Mouse (Mus musculus) liver, embryonic 14.5 days (tissue): ENCODE data around the gene Pdzk1ip1. TPM values are rescaled to one million over a fixed set of nuclear protein-coding genes. Genes with fewer than 3 reads are reported as not detected.
A peak's percentile ranks its signal among the peaks of the same experiment; 100 is the strongest.

ENCODE experiments used
- ATAC-seq: fragments of 200-750 bp; cut with Nextera tagmentation; 2 replicates; pipeline ENCODE4 v1.8.0; 2017; ENCODE audit warnings: moderate number of reproducible peaks, mild to moderate bottlenecking, moderate library complexity; ENCODE audit not compliant: insufficient read depth
- DNase-seq, 3 experiments: peaks; one replicate each; pipeline ENCODE4 v3.0.0-alpha.2; 2012 to 2013; ENCODE audit warnings: low read depth in 3 of 3, low spot score in 3 of 3
- H3K27ac ChIP-seq: fragments of 300-500 bp; sonication (generic); 2 replicates; pipeline ENCODE4 v1.5.1; 2014; ENCODE audit warnings: moderate library complexity, mild to moderate bottlenecking, control low read depth, inconsistent platforms
- H3K27me3 ChIP-seq: fragments of 300-500 bp; sonication (generic); 2 replicates; pipeline ENCODE4 v1.6.1; 2014; ENCODE audit warnings: mild to moderate bottlenecking, low read length, moderate library complexity; ENCODE audit not compliant: control insufficient read depth, insufficient read depth
- H3K36me3 ChIP-seq: fragments of 300-500 bp; sonication (generic); replicated peaks from 2 replicates; pipeline ENCODE4 v1.6.1; 2014; ENCODE audit warnings: low read depth; ENCODE audit not compliant: control insufficient read depth, insufficient read depth
- H3K4me1 ChIP-seq, 2 experiments: fragments of 200-500 bp in 1 of 2; fragments of 300-500 bp in 1 of 2; sonication (generic) in 1 of 2; replicated peaks; 2 replicates each; pipeline ENCODE4 v1.6.1; 2012 to 2014; ENCODE audit warnings: antibody characterized with exemption in 1 of 2, inconsistent platforms in 1 of 2, low read length in 1 of 2; ENCODE audit not compliant: control insufficient read depth in 2 of 2, insufficient read depth in 2 of 2
- H3K4me2 ChIP-seq: fragments of 300-500 bp; sonication (generic); 2 replicates; pipeline ENCODE4 v1.6.1; 2014; ENCODE audit warnings: low read depth, mild to moderate bottlenecking, control low read depth, moderate library complexity
- H3K4me3 ChIP-seq, 2 experiments: fragments of 200-500 bp in 1 of 2; fragments of 300-500 bp in 1 of 2; sonication (generic) in 1 of 2; 2 replicates each; pipeline ENCODE4 v1.5.1; 2012 to 2014; ENCODE audit warnings: low read depth in 2 of 2, low read length in 2 of 2, mild to moderate bottlenecking in 2 of 2, control low read depth in 1 of 2, inconsistent platforms in 1 of 2, moderate library complexity in 1 of 2; ENCODE audit not compliant: insufficient read depth in 1 of 2
- H3K9ac ChIP-seq: fragments of 300-500 bp; sonication (generic); replicated peaks from 2 replicates; pipeline ENCODE4 v1.6.1; 2014; ENCODE audit warnings: mild to moderate bottlenecking, control low read depth, moderate library complexity
- H3K9me3 ChIP-seq: fragments of 300-500 bp; sonication (generic); 2 replicates; pipeline ENCODE4 v1.6.1; 2016; ENCODE audit warnings: low read length, mixed read lengths; ENCODE audit not compliant: control insufficient read depth
- CTCF ChIP-seq: IDR thresholded peaks from 2 replicates; pipeline ENCODE4 v1.5.1; 2016; ENCODE audit warnings: antibody characterized with exemption, low read depth, control low read depth
- EP300 ChIP-seq: IDR thresholded peaks from 2 replicates; pipeline ENCODE4 v1.6.1; 2016; ENCODE audit warnings: antibody characterized with exemption, low read depth
- WGBS: fragments of 180-500 bp; shearing (Covaris S2); extraction: QIAGEN DNeasy Blood & Tissue Kit; methylation state at CpG from one replicate; pipeline ENCODE4 v1.1.7; 2014; ENCODE audit not compliant: insufficient replicate concordance; 5-methylcytosine and 5-hydroxymethylcytosine counted together
- polyA plus RNA-seq, 2 experiments: library from polyadenylated mRNA; depleted of rRNA in 1 of 2; stranded (reverse) in 1 of 2; unstranded in 1 of 2; fragments of >200 nt; fragmentation: Nextera tagmentation in 1 of 2; extraction: Ambion mirVana in 1 of 2; gene quantifications; 2 replicates each; pipeline versions ENCODE4 v1.2.1 to v1.2.3; 2012 to 2014

The Pdzk1ip1 gene
- polyA plus RNA-seq, 2 experiments = 24.4 to 24.5 TPM

DNA sequence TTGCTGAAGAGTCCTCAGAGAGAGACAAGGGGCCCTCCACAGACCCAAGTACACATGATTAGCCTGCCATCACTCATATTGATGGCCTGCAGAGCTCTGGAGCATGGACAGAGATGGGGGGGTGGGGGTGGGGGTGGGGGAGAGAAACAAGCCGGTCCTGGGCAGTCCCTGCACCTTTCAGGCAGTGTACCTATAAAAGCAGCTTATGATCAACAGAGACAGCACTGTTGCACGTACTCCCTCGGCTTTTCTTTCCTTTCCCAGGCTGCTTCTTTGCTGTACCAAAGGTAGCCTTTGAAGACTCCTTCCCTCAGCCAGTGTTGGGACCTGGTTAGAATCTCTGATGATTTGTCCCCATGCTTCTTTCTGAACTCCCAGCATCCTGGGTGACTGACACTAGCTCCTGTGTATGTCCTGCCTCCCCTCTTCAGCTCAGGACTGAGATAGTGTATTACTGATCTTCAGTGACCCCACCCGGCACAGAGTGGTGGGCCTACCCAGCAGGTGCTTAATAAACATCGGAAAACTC lies 8.6 kb upstream of the Pdzk1ip1 start:
- no peak overlapping the region for H3K27ac ChIP-seq
- H3K4me1 ChIP-seq = peaks cover 3 to 11% of the 10 kb centered on the region in 2 experiments; a peak in 3 of 4 replicates

DNA sequence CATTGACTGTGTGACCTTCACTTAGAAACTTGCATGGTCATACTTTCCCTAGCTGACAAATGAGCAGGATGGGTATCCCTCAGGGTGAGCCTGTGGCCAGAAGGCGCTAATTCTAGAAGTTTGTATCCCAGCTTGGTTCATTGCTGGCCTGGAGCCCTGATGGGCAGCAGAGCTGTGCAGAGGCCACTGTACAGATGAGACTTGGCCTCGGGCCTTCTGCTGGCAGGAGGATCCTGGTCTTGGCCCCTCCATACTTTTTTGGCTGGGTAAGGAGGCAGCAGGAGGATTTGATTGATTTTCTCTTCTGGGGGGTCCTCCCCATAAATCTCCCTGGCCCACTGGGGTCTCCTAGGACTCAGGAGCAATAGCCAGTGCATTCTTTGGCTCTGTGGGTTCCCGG lies 5.5 kb upstream of the Pdzk1ip1 start:
- Histone ChIP-seq H3K27ac (no peak overlapping the region), H3K4me1 (peaks cover 3 to 11% of the 10 kb centered on the region in 2 experiments), H3K9me3 (no peaks in the 10 kb centered on the region), H3K27me3 (no peaks in the 10 kb centered on the region), H3K9ac (no peak overlapping the region), H3K36me3 (no peaks in the 10 kb centered on the region), H3K4me3 (no peak overlapping the region), H3K4me2 (no peak overlapping the region)
- WGBS = 70% methylated on average over 3 of the region's 3 CpGs
- ATAC-seq (no peak), DNase-seq (no peak)
- no peak for TF ChIP-seq EP300
- TF ChIP-seq CTCF = no peak

More for the DNA sequence above, 8.6 kb upstream of the Pdzk1ip1 start:
- Histone ChIP-seq H3K4me2 (no peak overlapping the region), H3K36me3 (no peaks in the 10 kb centered on the region), H3K9me3 (no peaks in the 10 kb centered on the region), H3K9ac (no peak overlapping the region), H3K4me3 (no peak overlapping the region), H3K27me3 (no peaks in the 10 kb centered on the region)
- WGBS = 62% methylated on average over 5 of the region's 5 CpGs
- no peak for TF ChIP-seq EP300
- TF ChIP-seq CTCF = no peak
- DNase-seq (no peak), ATAC-seq (no peak)

DNA sequence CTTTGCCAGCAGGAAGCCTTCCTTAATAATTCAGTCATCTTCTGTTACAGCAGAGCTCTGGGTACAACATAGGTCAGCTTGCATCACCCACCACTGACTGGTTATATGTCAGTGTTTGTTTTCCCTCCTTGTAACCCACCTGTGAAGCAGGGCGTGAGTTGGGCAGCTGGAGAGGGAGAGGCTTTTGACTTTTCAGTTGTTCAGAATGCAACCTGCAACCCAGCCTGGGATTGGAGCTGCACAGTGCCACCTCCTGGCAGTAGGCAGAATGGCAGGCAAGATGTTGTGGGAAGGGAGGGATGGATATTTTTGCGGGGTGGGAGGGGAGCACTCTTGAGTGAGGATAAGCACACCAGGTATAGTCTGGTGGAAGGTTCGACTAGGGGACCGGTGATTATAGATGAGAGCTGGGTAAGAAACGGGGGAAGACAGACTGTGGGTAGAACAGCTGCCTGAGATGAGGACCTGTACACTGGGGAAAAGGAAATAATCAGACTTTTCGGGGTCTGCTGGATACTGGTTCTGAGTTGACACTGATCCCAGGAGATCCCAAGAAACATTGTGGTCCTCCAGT lies 2.9 kb upstream of the Pdzk1ip1 start:
- TF ChIP-seq CTCF = peak; percentile 100
- no peak for TF ChIP-seq EP300
- peaks cover 18 to 33% of the 10 kb centered on the region in 2 experiments for H3K4me1 ChIP-seq
- no peaks in the 10 kb centered on the region for H3K9me3 ChIP-seq
- ATAC-seq (peak; percentile 38; the same call in 1 of the 2 replicates), DNase-seq (peak in 1 of 3 experiments; percentile 43)
- no peaks in the 10 kb centered on the region for H3K36me3 ChIP-seq
- H3K27me3 ChIP-seq = no peaks in the 10 kb centered on the region
- H3K27ac ChIP-seq = no peak overlapping the region
- H3K4me3 ChIP-seq = no peak overlapping the region
- no peak overlapping the region for H3K9ac ChIP-seq
- H3K4me2 ChIP-seq = no peak overlapping the region
- 17% methylated on average over 6 of the region's 6 CpGs for WGBS

DNA sequence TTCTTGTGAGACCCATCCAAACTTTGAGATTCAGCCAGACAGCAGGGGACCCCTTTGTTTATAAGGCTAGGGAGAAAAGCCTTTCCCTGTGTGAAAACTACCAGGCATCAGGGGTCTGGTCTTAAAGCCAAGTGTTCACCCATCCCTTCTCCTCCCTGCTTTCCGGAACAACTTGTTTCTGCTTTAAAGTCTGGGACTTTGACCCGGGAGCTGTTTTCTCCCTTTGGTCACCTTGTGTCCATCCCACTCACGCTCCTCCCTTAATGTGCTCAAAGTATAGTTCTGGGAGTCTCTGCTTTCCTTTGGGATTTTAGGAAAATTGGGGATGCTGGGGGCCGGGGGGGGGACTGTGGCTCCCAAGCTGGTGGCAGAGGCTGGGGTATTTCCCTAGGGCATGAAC lies 2.3 kb upstream of the Pdzk1ip1 start:
- Histone ChIP-seq H3K27ac (no peak overlapping the region), H3K4me1 (peaks cover 23 to 39% of the 10 kb centered on the region in 2 experiments), H3K36me3 (no peaks in the 10 kb centered on the region), H3K4me2 (no peak overlapping the region), H3K4me3 (no peak overlapping the region), H3K9me3 (no peaks in the 10 kb centered on the region), H3K9ac (no peak overlapping the region), H3K27me3 (no peaks in the 10 kb centered on the region)
- whole genome bisulfite sequencing = 66% methylated on average over 4 of the region's 4 CpGs
- no peak for ATAC-seq
- no peak for DNase-seq
- no peak for TF ChIP-seq EP300
- no peak for TF ChIP-seq CTCF

DNA sequence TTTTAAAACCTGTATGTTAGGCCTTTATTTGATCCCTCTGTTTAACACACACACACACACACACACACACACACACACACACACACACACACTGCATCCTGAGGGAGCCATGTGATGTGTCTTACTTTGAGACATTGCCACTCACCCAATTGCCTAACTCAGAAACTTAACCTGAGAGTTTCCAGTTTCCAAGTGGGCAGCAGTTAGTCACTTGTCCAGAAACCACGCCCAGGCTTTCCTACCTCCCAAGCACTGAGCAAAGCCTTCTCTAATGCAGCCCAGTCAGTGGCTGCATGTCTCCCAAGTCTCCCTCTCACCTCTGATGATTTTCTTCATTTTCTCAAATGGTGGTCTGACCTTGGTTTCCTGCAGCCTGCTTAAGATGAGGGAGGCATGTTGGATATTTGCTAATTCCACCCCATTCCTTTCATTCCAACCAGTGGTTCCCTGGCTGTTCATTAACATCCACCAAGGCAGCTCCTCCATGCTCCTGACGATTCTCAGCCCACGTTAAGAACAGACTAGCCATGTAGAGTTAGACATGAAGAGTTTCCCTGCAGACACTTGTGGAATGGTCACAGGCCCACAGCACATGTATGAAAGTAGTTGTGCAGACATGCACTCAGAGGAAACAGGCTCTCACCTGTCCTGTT lies 1.6 kb upstream of the Pdzk1ip1 start:
- TF ChIP-seq CTCF (no peak), EP300 (no peak)
- Histone ChIP-seq H3K4me2 (no peak overlapping the region), H3K9me3 (no peaks in the 10 kb centered on the region), H3K27me3 (no peaks in the 10 kb centered on the region), H3K36me3 (no peaks in the 10 kb centered on the region), H3K9ac (no peak overlapping the region), H3K27ac (no peak overlapping the region; the same call in 1 of the 2 replicates), H3K4me3 (no peak overlapping the region), H3K4me1 (peaks cover 23 to 46% of the 10 kb centered on the region in 2 experiments)
- ATAC-seq (no peak), DNase-seq (no peak)
- 48% methylated on average over 3 of the region's 3 CpGs for WGBS
